Comparison of ENCODE assay signal across 8 mouse cellular contexts in the genomic region with DNA sequence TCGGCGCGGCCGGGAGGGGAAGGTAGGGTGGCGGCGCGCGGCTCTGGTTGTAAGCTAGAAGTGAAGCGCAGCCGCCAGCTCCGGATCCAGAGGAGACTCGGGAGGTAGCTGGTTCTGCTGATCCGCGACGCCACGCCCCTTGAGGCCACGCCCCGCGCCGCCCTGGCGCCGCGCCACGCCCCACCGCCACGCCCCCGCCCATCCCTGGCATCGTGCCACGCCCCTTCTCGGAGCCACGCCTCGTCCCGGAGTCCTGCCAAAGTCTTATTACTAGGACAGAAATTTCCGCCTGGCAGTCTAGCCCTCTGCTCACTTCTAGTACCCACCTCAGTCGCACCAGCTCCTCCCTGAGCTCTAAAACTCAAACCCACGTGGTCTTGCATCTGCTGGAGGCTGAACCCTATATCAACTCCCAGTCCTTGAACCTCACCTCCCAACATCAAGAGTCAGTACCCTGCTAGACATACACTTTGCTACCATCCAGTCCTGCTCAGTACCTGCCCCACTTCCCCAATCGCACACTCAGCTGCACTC. TPM values are rescaled to one million over a fixed set of nuclear protein-coding genes. Genes with fewer than 3 reads are reported as not detected.
DNase-seq lines count a peak whose midpoint lies in the region; ATAC-seq and TF ChIP-seq lines count a peak whose summit lies in the region.

A gene (minus strand): TSS at position 134 of the 534 bp plus-strand sequence.

- H3K36me3 ChIP-seq in heart, embryonic 11.5 days (ENCODE audit: control insufficient read depth, insufficient read depth, low read length) = no peaks in the 10 kb centered on the region
- H3K36me3 ChIP-seq in kidney, embryonic 16.5 days (ENCODE audit: insufficient read depth, low read length) = no peaks in the 10 kb centered on the region
- no peaks in the 10 kb centered on the region; the same call in 1 of the 2 replicates for H3K36me3 ChIP-seq in liver, embryonic 14.5 days (replicated peaks; ENCODE audit: control insufficient read depth, insufficient read depth, low read depth)
- no peaks in the 10 kb centered on the region for H3K36me3 ChIP-seq in stomach, embryonic 15.5 days

- no peak for TF ChIP-seq CTCF in embryonic fibroblast, embryonic 13.5 days (IDR thresholded peaks at IDR 0.05; ENCODE audit: borderline replicate concordance, insufficient read depth, low read length)
- no peak for TF ChIP-seq CTCF in liver, embryonic 14.5 days (IDR thresholded peaks at IDR 0.05; ENCODE audit: low read depth)

- peak; percentile 63 for TF ChIP-seq POLR2A in embryonic fibroblast, embryonic 13.5 days (IDR thresholded peaks at IDR 0.05; ENCODE audit: low read depth, low read length)

- H3K27me3 ChIP-seq in heart, embryonic 11.5 days (ENCODE audit: control insufficient read depth, insufficient read depth, low read length) = no peaks in the 10 kb centered on the region
- peaks cover 5% of the 10 kb centered on the region; the same call in 1 of the 2 replicates for H3K27me3 ChIP-seq in kidney, embryonic 16.5 days (ENCODE audit: insufficient read depth, low read length)
- H3K27me3 ChIP-seq in liver, embryonic 14.5 days (ENCODE audit: control insufficient read depth, insufficient read depth, low read length) = peaks cover 8% of the 10 kb centered on the region
- 0 out of 2 replicates have a peak, but pooled peaks cover 5% of the 10 kb centered on the region for H3K27me3 ChIP-seq in stomach, embryonic 15.5 days (replicated peaks)

- ATAC-seq in heart, embryonic 11.5 days (replicated peaks; ENCODE audit: insufficient number of reproducible peaks, low FRiP score, low TSS enrichment) = peak; percentile 78
- ATAC-seq in kidney, embryonic 16.5 days (ENCODE audit: low FRiP score, low TSS enrichment) = peak; percentile 77
- ATAC-seq in liver, embryonic 14.5 days (ENCODE audit: insufficient read depth) = peak; percentile 85
- peak; percentile 74 for ATAC-seq in stomach, embryonic 15.5 days (ENCODE audit: insufficient read depth, low FRiP score, low read depth)

- peak within 1 kb of the TSS; percentile 72 for H3K4me3 ChIP-seq in embryonic fibroblast, embryonic 13.5 days (ENCODE audit: insufficient read depth, low read length)
- peak within 1 kb of the TSS; percentile 82 for H3K4me3 ChIP-seq in heart, embryonic 11.5 days (ENCODE audit: low read depth, low read length)
- H3K4me3 ChIP-seq in kidney, embryonic 16.5 days (ENCODE audit: low read length) = peak within 1 kb of the TSS; percentile 63
- H3K4me3 ChIP-seq in liver, embryonic 14.5 days (ENCODE audit: insufficient read depth in 1 of 2, low read depth in 2 of 2, low read length in 2 of 2) = peak within 1 kb of the TSS; percentile 73 to 81
- peak within 1 kb of the TSS; percentile 61 for H3K4me3 ChIP-seq in stomach, embryonic 15.5 days (replicated peaks)

- peak; percentile 86 to 88 for DNase-seq in B cell, adult 2 months
- peak; percentile 96 to 97 for DNase-seq in adrenal gland, postnatal 4 days (ENCODE audit: low spot score in 2 of 2)
- DNase-seq in liver, embryonic 14.5 days (ENCODE audit: low read depth in 3 of 3, low spot score in 3 of 3) = peak; percentile 79 to 82 (median 80)
- DNase-seq in neural tube, embryonic 10.5 days (ENCODE audit: extremely low spot score, low spot score) = peak; percentile 95

- H3K9ac ChIP-seq in heart, embryonic 11.5 days (ENCODE audit: low read depth, low read length) = peak within 1 kb of the TSS; percentile 89
- H3K9ac ChIP-seq in kidney, embryonic 16.5 days (replicated peaks; ENCODE audit: low read length) = peak within 1 kb of the TSS; percentile 75
- peak within 1 kb of the TSS; percentile 83 for H3K9ac ChIP-seq in liver, embryonic 14.5 days (replicated peaks)
- H3K9ac ChIP-seq in stomach, embryonic 15.5 days = peak within 1 kb of the TSS; percentile 73

- H3K27ac ChIP-seq in embryonic fibroblast, embryonic 13.5 days (ENCODE audit: insufficient read depth, low read length) = no peak within 1 kb of the TSS
- peak within 1 kb of the TSS; percentile 85 for H3K27ac ChIP-seq in heart, embryonic 11.5 days (ENCODE audit: low read depth, low read length)
- peak within 1 kb of the TSS; percentile 55; the same call in 1 of the 2 replicates for H3K27ac ChIP-seq in kidney, embryonic 16.5 days (ENCODE audit: low read length)
- H3K27ac ChIP-seq in liver, embryonic 14.5 days = peak within 1 kb of the TSS; percentile 74
- peak within 1 kb of the TSS; percentile 71 for H3K27ac ChIP-seq in stomach, embryonic 15.5 days

- WGBS in heart, embryonic 11.5 days (ENCODE audit: insufficient replicate concordance) = under 1% methylated on average over 27 of the region's 37 CpGs
- 0% methylated on average over 29 of the region's 37 CpGs for WGBS in kidney, embryonic 16.5 days
- WGBS in liver, embryonic 14.5 days (ENCODE audit: insufficient replicate concordance) = 1% methylated on average over 33 of the region's 37 CpGs
- WGBS in stomach, embryonic 15.5 days = under 1% methylated on average over 33 of the region's 37 CpGs

- no peak for TF ChIP-seq EP300 in liver, embryonic 14.5 days (IDR thresholded peaks at IDR 0.05; ENCODE audit: low read depth)

- H3K9me3 ChIP-seq in heart, embryonic 11.5 days (replicated peaks; ENCODE audit: control insufficient read depth, low read length) = no peaks in the 10 kb centered on the region
- H3K9me3 ChIP-seq in kidney, embryonic 16.5 days (ENCODE audit: low read length) = no peaks in the 10 kb centered on the region
- no peaks in the 10 kb centered on the region for H3K9me3 ChIP-seq in liver, embryonic 14.5 days (ENCODE audit: control insufficient read depth, low read length)
- H3K9me3 ChIP-seq in stomach, embryonic 15.5 days = no peaks in the 10 kb centered on the region

- H3K4me1 ChIP-seq in embryonic fibroblast, embryonic 13.5 days (ENCODE audit: control insufficient read depth, insufficient read depth, low read length) = peaks cover 5% of the 10 kb centered on the region; the same call in 1 of the 2 replicates
- peaks cover 40% of the 10 kb centered on the region for H3K4me1 ChIP-seq in heart, embryonic 11.5 days (ENCODE audit: control insufficient read depth, insufficient read depth, low read length)
- peaks cover 40% of the 10 kb centered on the region for H3K4me1 ChIP-seq in kidney, embryonic 16.5 days (ENCODE audit: insufficient read depth, low read length)
- H3K4me1 ChIP-seq in liver, embryonic 14.5 days (replicated peaks; ENCODE audit: control insufficient read depth in 2 of 2, insufficient read depth in 2 of 2, low read length in 1 of 2) = peaks cover 21 to 24% of the 10 kb centered on the region in 2 experiments
- H3K4me1 ChIP-seq in stomach, embryonic 15.5 days = peaks cover 38% of the 10 kb centered on the region

- H3K4me2 ChIP-seq in heart, embryonic 11.5 days = peak within 1 kb of the TSS; percentile 93
- H3K4me2 ChIP-seq in kidney, embryonic 16.5 days (replicated peaks; ENCODE audit: low read depth, low read length) = peak within 1 kb of the TSS; percentile 96
- peak within 1 kb of the TSS; percentile 71 for H3K4me2 ChIP-seq in liver, embryonic 14.5 days (ENCODE audit: low read depth)
- peak within 1 kb of the TSS; percentile 93 for H3K4me2 ChIP-seq in stomach, embryonic 15.5 days

RNA-seq across cellular contexts. Expression of the gene that starts here (rescaled TPM):
- total RNA-seq in adrenal gland, postnatal 4 days (2021) = 10 to 100 TPM; 21.5 to 24.9 TPM
- 8.7 and 9.3 TPM in 2 replicates for polyA plus RNA-seq in embryonic fibroblast, embryonic 13.5 days (2011; ENCODE audit: insufficient read length, low read depth, missing spikeins)
- polyA plus RNA-seq in heart, embryonic 11.5 days (2014; fragmentation: Nextera tagmentation; extraction: Ambion mirVana) = 46.2 and 57.7 TPM in 2 replicates
- polyA plus RNA-seq in kidney, embryonic 16.5 days (2015; fragmentation: Nextera tagmentation; extraction: Ambion mirVana) = 34.8 and 39.3 TPM in 2 replicates
- 10.3 and 11.1 TPM in 2 replicates for polyA plus RNA-seq in liver, embryonic 14.5 days (2012; rRNA removed)
- polyA plus RNA-seq in liver, embryonic 14.5 days (2014; fragmentation: Nextera tagmentation; extraction: Ambion mirVana) = 7.2 and 9.6 TPM in 2 replicates
- polyA plus RNA-seq in stomach, embryonic 15.5 days (2015; fragmentation: Nextera tagmentation; extraction: Ambion mirVana) = 26.9 and 29.8 TPM in 2 replicates
